ENCODE assay signal across 26 mouse cellular contexts in the genomic region with DNA sequence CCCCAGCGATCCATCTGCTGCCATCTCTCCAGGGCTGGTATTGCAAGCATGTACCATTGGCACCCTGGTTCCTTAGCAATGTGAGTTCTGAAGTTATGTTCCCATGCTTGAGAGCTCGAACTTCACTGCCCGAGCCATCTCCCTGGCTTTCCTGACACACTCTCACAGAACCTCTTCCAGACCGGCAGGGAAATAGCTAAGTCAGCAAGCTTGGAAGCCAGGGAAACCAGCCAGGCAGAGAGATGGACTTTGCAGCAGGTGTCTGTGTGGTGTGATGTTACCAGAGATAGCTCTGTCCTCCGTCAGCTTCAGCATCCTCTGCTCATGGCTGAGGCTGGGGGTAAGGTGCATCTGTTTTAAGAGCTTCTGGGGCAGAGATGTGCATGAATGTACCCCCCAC. TPM values are rescaled to one million over a fixed set of nuclear protein-coding genes. Genes with fewer than 3 reads are reported as not detected.
DNase-seq lines count a peak whose midpoint lies in the region; TF ChIP-seq lines count a peak whose summit lies in the region.
"Had no signal": no experiment of that assay in that cellular context is flagged by ENCODE, and none has a peak within 500 bp of the region (broad histone marks: within the 10 kb centered on the region; RNA-seq: fewer than 3 reads in every experiment).

No protein-coding gene starts in this region.

- H3K27ac ChIP-seq in gastrocnemius, adult 2 months = no peak overlapping the region
- H3K27ac ChIP-seq in kidney, adult 2 months (ENCODE audit: insufficient read depth, low read depth, low read length) = no peak overlapping the region
- H3K27ac ChIP-seq: embryonic facial prominence, embryonic 10.5 days; embryonic facial prominence, embryonic 12.5 days; forebrain, embryonic 13.5 days had no signal

- no peaks in the 10 kb centered on the region for H3K27me3 ChIP-seq in kidney, adult 2 months (replicated peaks; ENCODE audit: control insufficient read depth, insufficient read depth, low read length)
- H3K27me3 ChIP-seq: embryonic facial prominence, embryonic 12.5 days; forebrain, embryonic 13.5 days; Patski had no signal

- intact Hi-C loops in gastrocnemius, adult 2 months (cut with DNase I) = no loop called here

- TF ChIP-seq POLR2A in kidney, adult 2 months (IDR thresholded peaks at IDR 0.05; ENCODE audit: low read depth, low read length) = no peak

- 64% methylated on average over 5 of the region's 5 CpGs for WGBS in kidney, adult 2 months

- TF ChIP-seq CTCF in gastrocnemius, adult 2 months (IDR thresholded peaks at IDR 0.05) = no peak
- no peak for TF ChIP-seq CTCF in kidney, adult 2 months (conservative IDR thresholded peaks at IDR 0.05; ENCODE audit: insufficient read depth, insufficient read length, low read depth, low read length)

- H3K36me3 ChIP-seq in kidney, adult 2 months (ENCODE audit: control insufficient read depth, insufficient read depth, low read length) = no peaks in the 10 kb centered on the region
- H3K36me3 ChIP-seq: embryonic facial prominence, embryonic 10.5 days; embryonic facial prominence, embryonic 12.5 days; G1E had no signal

- no peak overlapping the region for H3K4me3 ChIP-seq in gastrocnemius, adult 2 months
- no peak overlapping the region for H3K4me3 ChIP-seq in kidney, adult 2 months (ENCODE audit: insufficient read depth, low read depth, low read length)
- H3K4me3 ChIP-seq: embryonic facial prominence, embryonic 10.5 days; embryonic facial prominence, embryonic 12.5 days; forebrain, embryonic 13.5 days had no signal

- H3K4me1 ChIP-seq in kidney, adult 2 months (ENCODE audit: control insufficient read depth, insufficient read depth, low read length) = no peaks in the 10 kb centered on the region
- H3K4me1 ChIP-seq: embryonic facial prominence, embryonic 10.5 days; embryonic facial prominence, embryonic 12.5 days had no signal

- DNase-seq in gastrocnemius, postnatal 10 days = peak; percentile 15
- no peak for DNase-seq in gastrocnemius, adult 2 months
- DNase-seq in gastrocnemius, postnatal 25 days = peak; percentile 14
- DNase-seq in gastrocnemius, postnatal 4 days (ENCODE audit: low spot score in 2 of 2) = no peak
- DNase-seq in kidney, adult 2 months = peak; percentile 24
- no peak for DNase-seq in kidney, adult 8-10 months
- peak; percentile 7 to 34 for DNase-seq in kidney, postnatal 36 days
- no peak for DNase-seq in kidney, postnatal 4 days
- DNase-seq: adrenal gland, adult 8-10 months; adrenal gland, postnatal 14 days; adrenal gland, postnatal 36 days; B cell, adult 2 months; cerebellum, adult 11-12 months; cerebellum, adult 2 months; cerebellum, adult 9-10 months; cerebellum, postnatal 10 days; cerebellum, postnatal 25 days had no signal

RNA-seq across cellular contexts. Expression of gene Gpr39, which starts 41.1 kb away (rescaled TPM):
- total RNA-seq in gastrocnemius, postnatal 10 days (2021) = under 1 TPM; 0.14 to 0.34 TPM
- not detected for total RNA-seq in gastrocnemius, adult 2 months (2021)
- total RNA-seq in gastrocnemius, postnatal 25 days (2021) = not detected
- not detected for total RNA-seq in gastrocnemius, postnatal 4 days (2021)
- 3.2 and 4.0 TPM in 2 replicates for polyA plus RNA-seq in kidney, adult 2 months (2012; rRNA removed)
- total RNA-seq: CH12.LX had no signal
- polyA plus RNA-seq: activated CD4-positive, CD25-positive, alpha-beta regulatory T cell, adult 4 months; CD4-positive, CD25-positive, alpha-beta regulatory T cell, adult 4 months; embryonic facial prominence, embryonic 12.5 days; forebrain, embryonic 11.5 days; forebrain, embryonic 13.5 days; G1E had no signal

Comparison
In these comparisons a context has a peak if more than half of its experiments do, and no peak if none do; other contexts are left out.
1. DNase-seq: peak in gastrocnemius, postnatal 10 days (single experiment), gastrocnemius, postnatal 25 days (single experiment), kidney, adult 2 months (single experiment) and kidney, postnatal 36 days (2 of 2); none in gastrocnemius, adult 2 months (single experiment), gastrocnemius, postnatal 4 days (0 of 2), kidney, adult 8-10 months (0 of 2) and kidney, postnatal 4 days (0 of 2).